Mouse (Mus musculus) ES-Bruce4 (cell line): ENCODE data around the gene Gm7995.
"Not testable (repeated sequence)": the region's sequence is repeated elsewhere in the genome, so short reads cannot be mapped to it uniquely, and the experiment has no call there.

Experiments
- CTCF ChIP-seq: IDR thresholded peaks from one replicate; pipeline ENCODE4 v1.8.1; 2011; ENCODE audit warnings: low read depth, low read length
- POLR2A ChIP-seq: IDR thresholded peaks from one replicate; pipeline ENCODE4 v1.8.1; 2011; ENCODE audit warnings: low read length; ENCODE audit not compliant: insufficient read depth

- not testable (repeated sequence) for TF ChIP-seq POLR2A, CTCF
Observed at GRCm38 (mm10) chr14:42309910-42310309, at the start of gene Gm7995.
